Mouse (Mus musculus): ENCODE measurements around the gene Syngr1. TPM values are rescaled to one million over a fixed set of nuclear protein-coding genes. Genes with fewer than 3 reads are reported as not detected.

The Syngr1 gene
- polyA plus RNA-seq, 1 experiment from 2014 or later: 14.3 TPM

DNA sequence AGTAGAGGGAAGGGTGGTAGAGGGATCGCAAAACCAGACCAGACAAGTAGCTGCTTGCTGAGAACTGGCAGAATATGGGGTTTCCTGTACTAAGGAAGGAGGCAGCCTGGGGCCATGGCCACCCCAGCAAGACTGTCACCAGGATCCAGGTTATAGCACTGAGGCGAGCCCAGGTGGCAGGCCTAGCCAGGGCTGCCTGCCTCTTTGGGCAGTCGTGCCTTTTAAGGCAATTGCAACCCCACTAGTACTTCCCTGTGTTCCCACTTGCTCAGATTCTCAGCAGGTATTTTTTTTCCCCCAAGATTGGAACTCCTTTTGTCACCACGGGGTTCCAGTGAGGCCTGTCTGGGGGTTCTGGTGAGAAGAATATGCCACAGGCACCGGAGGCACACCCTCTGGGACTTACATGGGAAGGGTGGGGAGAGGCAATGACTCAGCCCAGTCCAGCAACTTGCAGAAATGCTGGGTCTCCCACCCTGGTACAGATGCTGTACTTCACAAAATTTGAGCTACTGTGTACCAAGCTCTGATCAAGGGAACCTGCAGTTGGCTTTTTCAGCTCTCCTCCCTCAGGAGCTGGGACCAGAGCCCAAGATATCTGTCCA lies 15.3 kb upstream of the Syngr1 start:
- Histone ChIP-seq H3K4me3 (ENCODE audit: low read length) (no peak overlapping the region), H3K36me3 (ENCODE audit: insufficient read depth, low read length) (peaks cover 46% of the 10 kb centered on the region), H3K4me2 (replicated peaks; ENCODE audit: low read depth, low read length) (no peak overlapping the region), H3K27ac (ENCODE audit: low read length) (peak overlapping the region; percentile 61; the same call in 1 of the 2 replicates), H3K9ac (replicated peaks; ENCODE audit: low read length) (0 out of 2 replicates have a peak overlapping the region, but pooled peaks have one; percentile 16), H3K27me3 (ENCODE audit: insufficient read depth, low read length) (no peaks in the 10 kb centered on the region), H3K4me1 (ENCODE audit: insufficient read depth, low read length) (peaks cover 23% of the 10 kb centered on the region), H3K9me3 (ENCODE audit: low read length) (no peaks in the 10 kb centered on the region)
- WGBS: 34% methylated on average over 5 of the region's 5 CpGs
- ATAC-seq (ENCODE audit: low FRiP score, low TSS enrichment): peak; percentile 29; the same call in 1 of the 2 replicates

- H3K4me1 ChIP-seq (ENCODE audit: insufficient read depth, low read length): peaks cover 30% of the 10 kb centered on the region
- peak overlapping the region; percentile 61 for H3K27ac ChIP-seq (ENCODE audit: low read length)
- H3K4me2 ChIP-seq (replicated peaks; ENCODE audit: low read depth, low read length): no peak overlapping the region
- H3K9me3 ChIP-seq (ENCODE audit: low read length): no peaks in the 10 kb centered on the region
- peaks cover 52% of the 10 kb centered on the region for H3K36me3 ChIP-seq (ENCODE audit: insufficient read depth, low read length)
- H3K27me3 ChIP-seq (ENCODE audit: insufficient read depth, low read length): no peaks in the 10 kb centered on the region
- WGBS: 15% methylated on average over 2 of the region's 2 CpGs
- H3K9ac ChIP-seq (replicated peaks; ENCODE audit: low read length): 0 out of 2 replicates have a peak overlapping the region, but pooled peaks have one; percentile 16
- no peak overlapping the region for H3K4me3 ChIP-seq (ENCODE audit: low read length)
- ATAC-seq (ENCODE audit: low FRiP score, low TSS enrichment): peak; percentile 40; the same call in 1 of the 2 replicates
Observed at GRCm38 (mm10) chr15:80076338-80077136, 14.6 kb upstream of the Syngr1 start.

- H3K4me2 ChIP-seq (replicated peaks; ENCODE audit: low read depth, low read length): no peak overlapping the region
- peaks cover 34% of the 10 kb centered on the region for H3K4me1 ChIP-seq (ENCODE audit: insufficient read depth, low read length)
- no peak overlapping the region for H3K4me3 ChIP-seq (ENCODE audit: low read length)
- peaks cover 59% of the 10 kb centered on the region for H3K36me3 ChIP-seq (ENCODE audit: insufficient read depth, low read length)
- ATAC-seq (ENCODE audit: low FRiP score, low TSS enrichment): no peak
- H3K9me3 ChIP-seq (ENCODE audit: low read length): no peaks in the 10 kb centered on the region
- no peak overlapping the region for H3K27ac ChIP-seq (ENCODE audit: low read length)
- no peak overlapping the region for H3K9ac ChIP-seq (replicated peaks; ENCODE audit: low read length)
- no peaks in the 10 kb centered on the region for H3K27me3 ChIP-seq (ENCODE audit: insufficient read depth, low read length)
- 71% methylated on average over 11 of the region's 11 CpGs for WGBS
Observed at GRCm38 (mm10) chr15:80078058-80078814, 12.9 kb upstream of the Syngr1 start.

DNA sequence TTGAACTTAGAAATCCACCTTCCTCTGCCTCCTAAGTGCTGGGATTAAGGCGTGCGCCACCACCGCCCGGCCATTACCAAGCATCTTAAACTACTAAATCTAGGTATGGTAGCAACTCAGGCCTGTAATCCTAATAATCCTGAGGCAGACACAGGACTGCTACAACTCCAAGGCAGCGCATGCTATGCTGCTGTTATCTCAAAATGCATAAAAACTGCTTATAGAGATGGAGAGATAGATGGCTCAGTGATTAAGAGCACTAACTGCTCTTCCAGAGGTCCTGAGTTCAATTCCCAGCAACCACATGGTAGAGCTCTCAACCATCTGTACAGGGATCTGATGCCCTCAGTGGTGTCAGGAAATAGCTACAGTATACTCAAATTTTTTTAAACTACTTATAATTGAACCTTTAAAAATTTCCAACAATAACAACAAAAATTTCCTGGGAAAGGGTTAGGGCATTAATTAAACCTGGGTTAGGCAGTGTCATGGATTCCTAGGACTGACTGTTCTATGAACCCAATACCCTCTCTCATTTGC lies 11.9 kb upstream of the Syngr1 start:
- ATAC-seq (ENCODE audit: low FRiP score, low TSS enrichment): no peak
- Histone ChIP-seq H3K27me3 (ENCODE audit: insufficient read depth, low read length) (no peaks in the 10 kb centered on the region), H3K4me1 (ENCODE audit: insufficient read depth, low read length) (peaks cover 34% of the 10 kb centered on the region), H3K27ac (ENCODE audit: low read length) (no peak overlapping the region), H3K4me3 (ENCODE audit: low read length) (peak overlapping the region; percentile 95; the same call in 1 of the 2 replicates), H3K9ac (replicated peaks; ENCODE audit: low read length) (no peak overlapping the region), H3K4me2 (replicated peaks; ENCODE audit: low read depth, low read length) (no peak overlapping the region), H3K9me3 (ENCODE audit: low read length) (no peaks in the 10 kb centered on the region), H3K36me3 (ENCODE audit: insufficient read depth, low read length) (peaks cover 59% of the 10 kb centered on the region)
- 89% methylated on average over 5 of the region's 5 CpGs for WGBS

DNA sequence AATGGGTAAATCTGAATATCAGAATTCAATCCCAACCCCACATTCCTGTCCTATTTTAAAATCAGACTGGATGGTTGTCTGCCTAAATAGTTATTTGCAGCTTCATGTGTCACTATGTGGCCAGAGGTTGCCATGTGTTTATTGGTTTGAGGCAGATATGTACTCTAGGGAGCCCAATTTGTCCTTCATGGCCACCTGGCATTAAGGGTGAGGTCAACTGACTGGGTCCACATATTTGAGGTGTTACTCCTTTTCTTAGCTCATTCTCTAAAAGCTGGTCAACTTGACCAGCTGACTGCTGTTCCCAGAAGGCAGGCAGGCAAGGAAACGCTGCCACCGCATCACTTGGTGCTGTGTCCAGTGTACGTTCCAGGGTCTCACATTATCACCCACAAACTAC lies 11.2 kb upstream of the Syngr1 start:
- Histone ChIP-seq H3K36me3 (ENCODE audit: insufficient read depth, low read length) (peaks cover 59% of the 10 kb centered on the region), H3K4me3 (ENCODE audit: low read length) (peak overlapping the region; percentile 95), H3K9me3 (ENCODE audit: low read length) (no peaks in the 10 kb centered on the region), H3K4me2 (replicated peaks; ENCODE audit: low read depth, low read length) (peak overlapping the region; percentile 26), H3K9ac (replicated peaks; ENCODE audit: low read length) (0 out of 2 replicates have a peak overlapping the region, but pooled peaks have one; percentile 2), H3K27me3 (ENCODE audit: insufficient read depth, low read length) (no peaks in the 10 kb centered on the region), H3K4me1 (ENCODE audit: insufficient read depth, low read length) (peaks cover 34% of the 10 kb centered on the region), H3K27ac (ENCODE audit: low read length) (no peak overlapping the region)
- WGBS: 84% methylated on average over 3 of the region's 3 CpGs
- ATAC-seq (ENCODE audit: low FRiP score, low TSS enrichment): no peak

GRCm38 (mm10) chr15:80080711-80081615 lies 10.2 kb upstream of the Syngr1 start:
- H3K27me3 ChIP-seq (ENCODE audit: insufficient read depth, low read length): no peaks in the 10 kb centered on the region
- no peak for ATAC-seq (ENCODE audit: low FRiP score, low TSS enrichment)

DNA sequence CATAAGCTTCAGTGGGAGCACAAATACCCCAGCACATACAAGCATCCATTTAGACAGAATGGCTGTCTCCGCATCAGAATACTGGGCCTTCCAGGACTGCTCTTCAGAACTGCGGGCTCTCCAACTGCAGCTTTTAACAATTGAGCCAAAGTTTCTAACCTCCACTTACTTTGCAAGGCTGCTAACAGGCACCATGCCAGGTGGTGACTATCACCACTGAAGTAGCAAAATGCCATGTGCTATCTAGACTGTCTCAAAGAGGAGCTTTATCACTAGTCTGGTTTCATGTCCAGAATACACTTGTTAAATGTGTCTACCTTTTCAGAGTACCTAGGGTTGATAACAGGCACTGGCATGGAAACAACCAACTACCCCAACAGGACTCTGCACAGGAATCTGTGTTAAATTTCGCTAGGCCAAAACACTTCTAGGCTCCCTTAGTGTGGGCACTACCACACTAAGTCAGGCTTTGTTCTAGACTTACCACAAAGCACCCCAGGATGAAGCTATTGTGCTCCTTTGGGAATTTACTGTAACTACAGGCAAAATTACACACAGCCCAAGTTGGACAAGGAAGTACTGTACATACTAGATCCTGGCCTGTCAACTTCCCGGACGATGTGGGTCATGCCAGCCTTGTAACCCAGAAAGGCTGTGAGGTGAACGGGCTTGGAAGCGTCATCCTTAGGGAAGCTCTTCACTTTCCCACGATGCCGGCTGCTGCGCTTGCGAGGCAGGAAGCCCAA lies 9.2 kb upstream of the Syngr1 start:
- peak overlapping the region; percentile 99 for H3K9ac ChIP-seq (replicated peaks; ENCODE audit: low read length)
- H3K36me3 ChIP-seq (ENCODE audit: insufficient read depth, low read length): peaks cover 49% of the 10 kb centered on the region
- H3K27me3 ChIP-seq (ENCODE audit: insufficient read depth, low read length): no peaks in the 10 kb centered on the region
- peak overlapping the region; percentile 80 for H3K4me2 ChIP-seq (replicated peaks; ENCODE audit: low read depth, low read length)
- 6% methylated on average over 11 of the region's 11 CpGs for WGBS
- no peaks in the 10 kb centered on the region; the same call in 1 of the 2 replicates for H3K9me3 ChIP-seq (ENCODE audit: low read length)
- no peak for ATAC-seq (ENCODE audit: low FRiP score, low TSS enrichment)
- peak overlapping the region; percentile 95 for H3K4me3 ChIP-seq (ENCODE audit: low read length)
- H3K4me1 ChIP-seq (ENCODE audit: insufficient read depth, low read length): peaks cover 29% of the 10 kb centered on the region
- peak overlapping the region; percentile 95 for H3K27ac ChIP-seq (ENCODE audit: low read length)

More at GRCm38 (mm10) chr15:80080711-80081615, 10.2 kb upstream of the Syngr1 start:
- Histone ChIP-seq H3K36me3 (ENCODE audit: insufficient read depth, low read length) (peaks cover 59% of the 10 kb centered on the region), H3K9ac (replicated peaks; ENCODE audit: low read length) (peak overlapping the region; percentile 99), H3K27ac (ENCODE audit: low read length) (no peak overlapping the region), H3K4me3 (ENCODE audit: low read length) (peak overlapping the region; percentile 95), H3K9me3 (ENCODE audit: low read length) (no peaks in the 10 kb centered on the region), H3K4me1 (ENCODE audit: insufficient read depth, low read length) (peaks cover 32% of the 10 kb centered on the region), H3K4me2 (replicated peaks; ENCODE audit: low read depth, low read length) (peak overlapping the region; percentile 80)
- WGBS: 43% methylated on average over 9 of the region's 9 CpGs

GRCm38 (mm10) chr15:80082661-80083275 lies 8.4 kb upstream of the Syngr1 start:
- Histone ChIP-seq H3K4me3 (ENCODE audit: low read length) (peak overlapping the region; percentile 95), H3K27me3 (ENCODE audit: insufficient read depth, low read length) (no peaks in the 10 kb centered on the region), H3K9me3 (ENCODE audit: low read length) (no peaks in the 10 kb centered on the region; the same call in 1 of the 2 replicates), H3K4me2 (replicated peaks; ENCODE audit: low read depth, low read length) (peak overlapping the region; percentile 80), H3K36me3 (ENCODE audit: insufficient read depth, low read length) (peaks cover 43% of the 10 kb centered on the region), H3K4me1 (ENCODE audit: insufficient read depth, low read length) (peaks cover 29% of the 10 kb centered on the region), H3K9ac (replicated peaks; ENCODE audit: low read length) (peak overlapping the region; percentile 99), H3K27ac (ENCODE audit: low read length) (peak overlapping the region; percentile 95)
- WGBS: 0% methylated on average over 21 of the region's 21 CpGs
- ATAC-seq (ENCODE audit: low FRiP score, low TSS enrichment): peak; percentile 37

All from kidney, embryonic 16.5 days (tissue).